Mouse (Mus musculus): ENCODE results near the gene Preb. TPM values are rescaled to one million over a fixed set of nuclear protein-coding genes. Genes with fewer than 3 reads are reported as not detected.

Preb gene
- polyA plus RNA-seq, 1 experiment from 2014 or later: 111 TPM

- H3K27ac ChIP-seq (ENCODE audit: low read depth, low read length): no peak overlapping the region
- no peaks in the 10 kb centered on the region for H3K4me1 ChIP-seq (replicated peaks; ENCODE audit: control insufficient read depth, insufficient read depth, low read length)
- H3K4me2 ChIP-seq: no peak overlapping the region
- H3K4me3 ChIP-seq (ENCODE audit: low read depth, low read length): no peak overlapping the region
- no peak overlapping the region for H3K9ac ChIP-seq (ENCODE audit: low read depth, low read length)
- 64% methylated on average over 5 of the region's 5 CpGs for WGBS
- H3K36me3 ChIP-seq (ENCODE audit: control insufficient read depth, insufficient read depth, low read length): no peaks in the 10 kb centered on the region
- H3K27me3 ChIP-seq (replicated peaks; ENCODE audit: control insufficient read depth, insufficient read depth, low read length): 0 out of 2 replicates have a peak, but pooled peaks cover 2% of the 10 kb centered on the region
- H3K9me3 ChIP-seq (ENCODE audit: control insufficient read depth, low read length): no peaks in the 10 kb centered on the region
- no peak for ATAC-seq (replicated peaks; ENCODE audit: low FRiP score)
- no peak for DNase-seq (ENCODE audit: low spot score)
These were observed 33.0 kb upstream of the Preb start for GRCm38 (mm10) chr5:30992980-30993676.

- Histone ChIP-seq H3K27me3 (replicated peaks; ENCODE audit: control insufficient read depth, insufficient read depth, low read length) (no peaks in the 10 kb centered on the region), H3K4me1 (replicated peaks; ENCODE audit: control insufficient read depth, insufficient read depth, low read length) (no peaks in the 10 kb centered on the region), H3K9ac (ENCODE audit: low read depth, low read length) (no peak overlapping the region), H3K4me2 (no peak overlapping the region), H3K9me3 (ENCODE audit: control insufficient read depth, low read length) (no peaks in the 10 kb centered on the region), H3K4me3 (ENCODE audit: low read depth, low read length) (no peak overlapping the region), H3K36me3 (ENCODE audit: control insufficient read depth, insufficient read depth, low read length) (no peaks in the 10 kb centered on the region), H3K27ac (ENCODE audit: low read depth, low read length) (no peak overlapping the region)
- 16% methylated on average over 2 of the region's 2 CpGs for WGBS
- no peak for DNase-seq (ENCODE audit: low spot score)
- no peak for ATAC-seq (replicated peaks; ENCODE audit: low FRiP score)
These were observed 22.2 kb upstream of the Preb start for GRCm38 (mm10) chr5:30982357-30982756.

- Histone ChIP-seq H3K27me3 (replicated peaks; ENCODE audit: control insufficient read depth, insufficient read depth, low read length) (no peaks in the 10 kb centered on the region; the same call in 1 of the 2 replicates), H3K4me3 (ENCODE audit: low read depth, low read length) (no peak overlapping the region), H3K9me3 (ENCODE audit: control insufficient read depth, low read length) (no peaks in the 10 kb centered on the region), H3K4me1 (replicated peaks; ENCODE audit: control insufficient read depth, insufficient read depth, low read length) (0 out of 2 replicates have a peak, but pooled peaks cover 2% of the 10 kb centered on the region), H3K27ac (ENCODE audit: low read depth, low read length) (no peak overlapping the region), H3K4me2 (no peak overlapping the region), H3K36me3 (ENCODE audit: control insufficient read depth, insufficient read depth, low read length) (no peaks in the 10 kb centered on the region), H3K9ac (ENCODE audit: low read depth, low read length) (no peak overlapping the region)
- DNase-seq (ENCODE audit: low spot score): no peak
- no peak for ATAC-seq (replicated peaks; ENCODE audit: low FRiP score)
- 73% methylated on average over 9 of the region's 9 CpGs for WGBS
These were observed 14.9 kb upstream of the Preb start for GRCm38 (mm10) chr5:30974870-30975656.

- ATAC-seq (replicated peaks; ENCODE audit: low FRiP score): peak; percentile 51; the same call in 1 of the 2 replicates
- no peak overlapping the region for H3K9ac ChIP-seq (ENCODE audit: low read depth, low read length)
- H3K4me2 ChIP-seq: no peak overlapping the region
- H3K9me3 ChIP-seq (ENCODE audit: control insufficient read depth, low read length): no peaks in the 10 kb centered on the region
- H3K36me3 ChIP-seq (ENCODE audit: control insufficient read depth, insufficient read depth, low read length): no peaks in the 10 kb centered on the region
- H3K4me1 ChIP-seq (replicated peaks; ENCODE audit: control insufficient read depth, insufficient read depth, low read length): 0 out of 2 replicates have a peak, but pooled peaks cover 10% of the 10 kb centered on the region
- WGBS: 58% methylated on average over 2 of the region's 2 CpGs
- no peak overlapping the region for H3K4me3 ChIP-seq (ENCODE audit: low read depth, low read length)
- no peak for DNase-seq (ENCODE audit: low spot score)
- H3K27me3 ChIP-seq (replicated peaks; ENCODE audit: control insufficient read depth, insufficient read depth, low read length): no peaks in the 10 kb centered on the region; the same call in none of the 2 replicates
- no peak overlapping the region for H3K27ac ChIP-seq (ENCODE audit: low read depth, low read length)
These were observed 9.3 kb upstream of the Preb start for GRCm38 (mm10) chr5:30969440-30969839.

GRCm38 (mm10) chr5:30968416-30968815 lies 8.3 kb upstream of the Preb start, which contains the start of gene Tcf23:
Gene Tcf23 (plus strand): TSS chr5:30968662.
- no peak within 1 kb of the TSS for H3K4me2 ChIP-seq
- H3K27me3 ChIP-seq (replicated peaks; ENCODE audit: control insufficient read depth, insufficient read depth, low read length): no peaks in the 10 kb centered on the region; the same call in none of the 2 replicates
- no peak within 1 kb of the TSS for H3K4me3 ChIP-seq (ENCODE audit: low read depth, low read length)
- 66% methylated on average over 8 of the region's 8 CpGs for WGBS
- H3K36me3 ChIP-seq (ENCODE audit: control insufficient read depth, insufficient read depth, low read length): no peaks in the 10 kb centered on the region
- no peak within 1 kb of the TSS for H3K27ac ChIP-seq (ENCODE audit: low read depth, low read length)
- H3K4me1 ChIP-seq (replicated peaks; ENCODE audit: control insufficient read depth, insufficient read depth, low read length): 0 out of 2 replicates have a peak, but pooled peaks cover 10% of the 10 kb centered on the region
- H3K9me3 ChIP-seq (ENCODE audit: control insufficient read depth, low read length): no peaks in the 10 kb centered on the region
- no peak for DNase-seq (ENCODE audit: low spot score)
- H3K9ac ChIP-seq (ENCODE audit: low read depth, low read length): no peak within 1 kb of the TSS
- ATAC-seq (replicated peaks; ENCODE audit: low FRiP score): no peak

GRCm38 (mm10) chr5:30966189-30966588 lies 6.0 kb upstream of the Preb start:
- Histone ChIP-seq H3K4me1 (replicated peaks; ENCODE audit: control insufficient read depth, insufficient read depth, low read length) (peaks cover 14% of the 10 kb centered on the region; the same call in 1 of the 2 replicates), H3K4me3 (ENCODE audit: low read depth, low read length) (no peak overlapping the region), H3K4me2 (no peak overlapping the region), H3K36me3 (ENCODE audit: control insufficient read depth, insufficient read depth, low read length) (no peaks in the 10 kb centered on the region), H3K9me3 (ENCODE audit: control insufficient read depth, low read length) (no peaks in the 10 kb centered on the region), H3K27me3 (replicated peaks; ENCODE audit: control insufficient read depth, insufficient read depth, low read length) (no peaks in the 10 kb centered on the region; the same call in none of the 2 replicates), H3K9ac (ENCODE audit: low read depth, low read length) (no peak overlapping the region), H3K27ac (ENCODE audit: low read depth, low read length) (no peak overlapping the region)
- WGBS: 76% methylated on average over 4 of the region's 4 CpGs
- DNase-seq (ENCODE audit: low spot score) (no peak), ATAC-seq (replicated peaks; ENCODE audit: low FRiP score) (peak; percentile 31; the same call in 1 of the 2 replicates)

- Histone ChIP-seq H3K27me3 (replicated peaks; ENCODE audit: control insufficient read depth, insufficient read depth, low read length) (no peaks in the 10 kb centered on the region; the same call in 1 of the 2 replicates), H3K4me1 (replicated peaks; ENCODE audit: control insufficient read depth, insufficient read depth, low read length) (peaks cover 11% of the 10 kb centered on the region), H3K9ac (ENCODE audit: low read depth, low read length) (no peak overlapping the region), H3K27ac (ENCODE audit: low read depth, low read length) (no peak overlapping the region), H3K4me3 (ENCODE audit: low read depth, low read length) (no peak overlapping the region), H3K36me3 (ENCODE audit: control insufficient read depth, insufficient read depth, low read length) (no peaks in the 10 kb centered on the region), H3K4me2 (no peak overlapping the region), H3K9me3 (ENCODE audit: control insufficient read depth, low read length) (no peaks in the 10 kb centered on the region)
- ATAC-seq (replicated peaks; ENCODE audit: low FRiP score): no peak
- DNase-seq (ENCODE audit: low spot score): no peak
- 71% methylated on average over 3 of the region's 3 CpGs for WGBS
These were observed 3.8 kb upstream of the Preb start for GRCm38 (mm10) chr5:30963916-30964315.

GRCm38 (mm10) chr5:30961545-30962505 lies 1.7 kb upstream of the Preb start:
- no peaks in the 10 kb centered on the region for H3K27me3 ChIP-seq (replicated peaks; ENCODE audit: control insufficient read depth, insufficient read depth, low read length)
- peaks cover 13% of the 10 kb centered on the region for H3K36me3 ChIP-seq (ENCODE audit: control insufficient read depth, insufficient read depth, low read length)
- H3K9me3 ChIP-seq (ENCODE audit: control insufficient read depth, low read length): no peaks in the 10 kb centered on the region
- no peak overlapping the region for H3K27ac ChIP-seq (ENCODE audit: low read depth, low read length)
- no peak overlapping the region for H3K4me3 ChIP-seq (ENCODE audit: low read depth, low read length)
- peaks cover 17% of the 10 kb centered on the region for H3K4me1 ChIP-seq (replicated peaks; ENCODE audit: control insufficient read depth, insufficient read depth, low read length)
- 48% methylated on average over 10 of the region's 10 CpGs for WGBS
- H3K4me2 ChIP-seq: no peak overlapping the region
- H3K9ac ChIP-seq (ENCODE audit: low read depth, low read length): no peak overlapping the region
- no peak for DNase-seq (ENCODE audit: low spot score)
- ATAC-seq (replicated peaks; ENCODE audit: low FRiP score): no peak

Data from liver, embryonic 11.5 days (tissue).